Mouse (Mus musculus) intestine, embryonic 16.5 days (tissue): ENCODE results near the gene Tcf25. TPM values are rescaled to one million over a fixed set of nuclear protein-coding genes. Genes with fewer than 3 reads are reported as not detected.

Source experiments
- ATAC-seq: fragments of 200-750 bp; cut with Nextera tagmentation; 2 replicates; pipeline ENCODE4 v1.8.0; 2017; ENCODE audit warnings: moderate TSS enrichment, moderate library complexity
- H3K27ac ChIP-seq: fragments of 300-500 bp; sonication (generic); 2 replicates; pipeline ENCODE4 v1.5.1; 2014; ENCODE audit warnings: mild to moderate bottlenecking, low read length
- H3K27me3 ChIP-seq: fragments of 300-500 bp; sonication (generic); replicated peaks from 2 replicates; pipeline ENCODE4 v1.6.1; 2014; ENCODE audit warnings: low read length, control low read depth, mixed read lengths; ENCODE audit not compliant: control insufficient read depth, insufficient read depth
- H3K36me3 ChIP-seq: fragments of 300-500 bp; sonication (generic); 2 replicates; pipeline ENCODE4 v1.6.1; 2014; ENCODE audit warnings: low read length, control low read depth; ENCODE audit not compliant: control insufficient read depth, insufficient read depth
- H3K4me1 ChIP-seq: fragments of 300-500 bp; sonication (generic); 2 replicates; pipeline ENCODE4 v1.6.1; 2014; ENCODE audit warnings: low read length, control low read depth, mixed read lengths; ENCODE audit not compliant: control insufficient read depth, insufficient read depth
- H3K4me2 ChIP-seq: fragments of 300-500 bp; sonication (generic); 2 replicates; pipeline ENCODE4 v1.6.1; 2014; ENCODE audit warnings: low read depth, low read length, control low read depth
- H3K4me3 ChIP-seq: fragments of 300-500 bp; sonication (generic); 2 replicates; pipeline ENCODE4 v1.5.1; 2014; ENCODE audit warnings: mild to moderate bottlenecking, low read length
- H3K9ac ChIP-seq: fragments of 300-500 bp; sonication (generic); 2 replicates; pipeline ENCODE4 v1.6.1; 2014; ENCODE audit warnings: low read depth, low read length
- H3K9me3 ChIP-seq: fragments of 300-500 bp; sonication (generic); 2 replicates; pipeline ENCODE4 v1.6.1; 2016; ENCODE audit warnings: low read length, control low read depth; ENCODE audit not compliant: control insufficient read depth
- WGBS: fragments of 180-500 bp; shearing (Covaris S2); extraction: QIAGEN DNeasy Blood & Tissue Kit; methylation state at CpG from one replicate; pipeline ENCODE4 v1.1.7; 2014; 5-methylcytosine and 5-hydroxymethylcytosine counted together
- polyA plus RNA-seq: library from polyadenylated mRNA; unstranded; fragments of >200 nt; fragmentation: Nextera tagmentation; extraction: Ambion mirVana; gene quantifications from 2 replicates; pipeline ENCODE4 v1.2.1, GENCODE M21; 2015

Gene Tcf25
- polyA plus RNA-seq, 1 experiment from 2014 or later = 161 TPM

GRCm38 (mm10) chr8:123345856-123346255 lies 27.7 kb upstream of the Tcf25 start:
- ATAC-seq = no peak

DNA sequence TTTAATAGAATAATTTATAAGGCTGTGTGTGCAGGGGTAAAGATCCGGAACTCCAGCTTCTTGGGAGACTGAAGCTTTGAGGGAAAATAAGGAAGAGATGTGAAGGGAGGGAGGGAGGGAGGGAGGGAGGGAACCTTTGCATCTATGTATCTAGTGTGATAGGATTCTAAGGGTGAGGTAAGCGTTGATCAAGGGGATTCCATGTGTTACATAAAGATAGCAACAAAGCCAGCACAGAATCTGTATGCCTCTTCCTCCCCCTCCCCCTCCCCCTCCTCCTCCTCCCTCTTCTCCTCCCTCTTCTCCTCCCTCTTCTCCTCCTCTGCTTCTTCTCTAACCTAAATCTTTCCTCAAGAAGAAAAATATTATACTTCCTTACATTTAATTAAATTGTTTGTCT lies 26.3 kb upstream of the Tcf25 start:
- Histone ChIP-seq H3K4me3 (no peak overlapping the region), H3K36me3 (no peaks in the 10 kb centered on the region), H3K27me3 (no peaks in the 10 kb centered on the region), H3K4me2 (no peak overlapping the region), H3K9ac (no peak overlapping the region), H3K4me1 (0 out of 2 replicates have a peak, but pooled peaks cover 2% of the 10 kb centered on the region), H3K27ac (no peak overlapping the region), H3K9me3 (no peaks in the 10 kb centered on the region)
- WGBS = 66% methylated on average over 2 of the region's 2 CpGs
- ATAC-seq = no peak

More at GRCm38 (mm10) chr8:123345856-123346255, 27.7 kb upstream of the Tcf25 start:
- 67% methylated on average over 6 of the region's 6 CpGs for WGBS
- H3K27me3 ChIP-seq = no peaks in the 10 kb centered on the region
- no peak overlapping the region for H3K27ac ChIP-seq
- no peaks in the 10 kb centered on the region for H3K9me3 ChIP-seq
- no peak overlapping the region for H3K9ac ChIP-seq
- H3K36me3 ChIP-seq = no peaks in the 10 kb centered on the region
- H3K4me2 ChIP-seq = no peak overlapping the region
- H3K4me1 ChIP-seq = no peaks in the 10 kb centered on the region
- H3K4me3 ChIP-seq = no peak overlapping the region

GRCm38 (mm10) chr8:123348237-123348843 lies 25.2 kb upstream of the Tcf25 start:
- H3K9me3 ChIP-seq = no peaks in the 10 kb centered on the region
- no peak overlapping the region for H3K4me3 ChIP-seq
- no peak overlapping the region for H3K4me2 ChIP-seq
- no peak overlapping the region for H3K27ac ChIP-seq
- WGBS = 44% methylated on average over 9 of the region's 9 CpGs
- 0 out of 2 replicates have a peak, but pooled peaks have one; percentile 48 for ATAC-seq
- H3K36me3 ChIP-seq = no peaks in the 10 kb centered on the region
- H3K9ac ChIP-seq = no peak overlapping the region
- no peaks in the 10 kb centered on the region for H3K27me3 ChIP-seq
- 0 out of 2 replicates have a peak, but pooled peaks cover 3% of the 10 kb centered on the region for H3K4me1 ChIP-seq

- no peak overlapping the region for H3K4me3 ChIP-seq
- no peak overlapping the region for H3K4me2 ChIP-seq
- H3K9me3 ChIP-seq = no peaks in the 10 kb centered on the region
- no peak overlapping the region for H3K27ac ChIP-seq
- H3K9ac ChIP-seq = no peak overlapping the region
- no peak for ATAC-seq
- 86% methylated on average over 4 of the region's 4 CpGs for WGBS
- H3K4me1 ChIP-seq = 0 out of 2 replicates have a peak, but pooled peaks cover 3% of the 10 kb centered on the region
- no peaks in the 10 kb centered on the region for H3K27me3 ChIP-seq
- H3K36me3 ChIP-seq = no peaks in the 10 kb centered on the region
Observed at GRCm38 (mm10) chr8:123349073-123349472, 24.5 kb upstream of the Tcf25 start.

DNA sequence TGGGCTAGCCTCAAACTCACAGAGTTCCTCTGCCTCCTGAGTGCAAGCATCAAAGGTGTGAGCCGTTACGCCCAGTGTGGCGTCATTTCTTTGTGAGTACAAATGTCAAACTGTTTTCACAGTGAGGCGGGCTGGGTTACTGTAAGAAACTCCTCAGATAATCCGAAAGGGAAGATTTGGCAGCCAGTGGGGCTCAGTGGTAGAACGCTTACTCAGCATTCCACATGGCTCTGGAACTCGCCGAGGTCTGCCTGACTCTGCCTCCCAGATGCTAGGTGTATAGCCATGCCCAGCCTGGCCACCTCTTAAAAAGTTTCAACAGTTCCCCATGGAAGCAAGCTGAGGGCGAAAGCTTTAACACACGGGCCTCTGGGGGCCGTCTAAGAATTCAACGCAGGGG lies 21.4 kb upstream of the Tcf25 start:
- no peak overlapping the region for H3K9ac ChIP-seq
- no peak overlapping the region for H3K4me3 ChIP-seq
- no peak for ATAC-seq
- H3K36me3 ChIP-seq = no peaks in the 10 kb centered on the region
- no peak overlapping the region for H3K4me2 ChIP-seq
- H3K9me3 ChIP-seq = no peaks in the 10 kb centered on the region
- 0 out of 2 replicates have a peak, but pooled peaks cover 3% of the 10 kb centered on the region for H3K4me1 ChIP-seq
- no peak overlapping the region for H3K27ac ChIP-seq
- no peaks in the 10 kb centered on the region for H3K27me3 ChIP-seq
- 83% methylated on average over 12 of the region's 12 CpGs for WGBS

- Histone ChIP-seq H3K4me2 (no peak overlapping the region), H3K27ac (no peak overlapping the region), H3K4me1 (0 out of 2 replicates have a peak, but pooled peaks cover 3% of the 10 kb centered on the region), H3K4me3 (no peak overlapping the region), H3K9me3 (no peaks in the 10 kb centered on the region), H3K36me3 (no peaks in the 10 kb centered on the region), H3K27me3 (no peaks in the 10 kb centered on the region), H3K9ac (no peak overlapping the region)
- ATAC-seq = peak; percentile 53
- WGBS = 51% methylated on average over 13 of the region's 13 CpGs
Observed at GRCm38 (mm10) chr8:123352786-123353185, 20.8 kb upstream of the Tcf25 start.

DNA sequence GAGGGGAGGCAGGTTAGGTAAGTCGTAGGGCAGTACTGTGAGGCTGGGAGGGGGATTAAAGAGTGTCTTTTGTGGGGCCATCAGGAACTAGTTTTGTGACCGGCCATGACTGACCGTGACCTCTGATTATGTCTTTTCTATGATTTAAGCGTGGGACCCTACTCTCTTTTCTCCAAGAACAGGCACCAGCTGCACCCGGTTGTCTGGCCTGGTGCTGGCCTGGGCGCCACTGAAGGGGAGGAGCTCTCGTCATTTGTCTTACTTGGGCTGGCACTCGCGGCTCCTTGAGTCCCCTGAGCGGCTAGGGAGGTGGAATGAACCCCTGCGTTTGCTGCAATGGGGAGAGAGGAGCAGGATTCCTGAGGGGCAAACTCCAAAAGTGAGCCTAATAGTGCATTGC lies 20.3 kb upstream of the Tcf25 start:
- WGBS = 48% methylated on average over 11 of the region's 11 CpGs
- Histone ChIP-seq H3K9ac (no peak overlapping the region), H3K4me1 (0 out of 2 replicates have a peak, but pooled peaks cover 3% of the 10 kb centered on the region), H3K9me3 (no peaks in the 10 kb centered on the region), H3K27ac (no peak overlapping the region), H3K4me3 (no peak overlapping the region), H3K4me2 (no peak overlapping the region), H3K36me3 (no peaks in the 10 kb centered on the region), H3K27me3 (no peaks in the 10 kb centered on the region)
- ATAC-seq = no peak

DNA sequence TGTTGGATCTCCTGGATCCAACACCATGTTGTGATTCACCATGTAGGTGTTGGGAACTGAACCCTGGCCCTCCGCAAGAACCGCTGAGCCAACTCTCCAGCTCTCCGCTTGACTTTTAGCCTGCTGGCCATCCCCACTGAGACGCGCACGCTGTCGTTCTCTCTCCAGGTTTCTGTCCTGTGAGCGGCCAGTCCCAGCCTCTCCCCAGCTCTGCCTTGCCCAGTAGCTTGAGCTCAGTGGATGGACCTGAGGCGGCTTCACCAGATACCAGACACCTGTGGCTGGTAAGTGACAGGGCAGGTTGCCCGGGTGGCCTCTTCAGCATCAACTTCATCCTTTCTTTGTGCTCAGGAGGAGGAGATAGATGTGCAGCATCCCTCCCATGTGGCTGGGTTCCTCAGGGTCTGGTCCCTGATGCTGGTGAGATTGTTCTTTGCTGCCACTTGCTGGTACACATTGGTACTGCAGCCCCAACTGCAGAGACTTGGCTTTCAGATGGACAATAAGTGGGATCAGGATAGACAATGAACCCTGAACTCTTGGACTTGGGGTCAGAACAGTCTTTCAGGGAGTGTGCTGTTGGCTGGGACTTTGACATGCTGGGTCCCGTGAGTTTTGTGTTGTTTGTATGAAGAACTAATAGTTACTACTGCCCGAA lies 12.3 kb upstream of the Tcf25 start:
- ATAC-seq = peak; percentile 56; the same call in 1 of the 2 replicates
- no peaks in the 10 kb centered on the region for H3K27me3 ChIP-seq
- H3K36me3 ChIP-seq = no peaks in the 10 kb centered on the region
- no peak overlapping the region for H3K4me3 ChIP-seq
- WGBS = 48% methylated on average over 12 of the region's 12 CpGs
- no peak overlapping the region for H3K27ac ChIP-seq
- H3K9me3 ChIP-seq = no peaks in the 10 kb centered on the region
- H3K4me2 ChIP-seq = no peak overlapping the region
- no peak overlapping the region for H3K9ac ChIP-seq
- no peaks in the 10 kb centered on the region for H3K4me1 ChIP-seq

- Histone ChIP-seq H3K27ac (peak overlapping the region; percentile 99), H3K9me3 (no peaks in the 10 kb centered on the region), H3K4me3 (peak overlapping the region; percentile 95), H3K9ac (peak overlapping the region; percentile 90), H3K27me3 (no peaks in the 10 kb centered on the region), H3K36me3 (no peaks in the 10 kb centered on the region), H3K4me2 (peak overlapping the region; percentile 78), H3K4me1 (peaks cover 12% of the 10 kb centered on the region)
- WGBS = under 1% methylated on average over 20 of the region's 20 CpGs
- ATAC-seq = peak; percentile 85
Observed at GRCm38 (mm10) chr8:123374239-123374578, 656 bp downstream of the Tcf25 start.
